Mouse (Mus musculus): ENCODE results near the gene Tfap2e.

DNA sequence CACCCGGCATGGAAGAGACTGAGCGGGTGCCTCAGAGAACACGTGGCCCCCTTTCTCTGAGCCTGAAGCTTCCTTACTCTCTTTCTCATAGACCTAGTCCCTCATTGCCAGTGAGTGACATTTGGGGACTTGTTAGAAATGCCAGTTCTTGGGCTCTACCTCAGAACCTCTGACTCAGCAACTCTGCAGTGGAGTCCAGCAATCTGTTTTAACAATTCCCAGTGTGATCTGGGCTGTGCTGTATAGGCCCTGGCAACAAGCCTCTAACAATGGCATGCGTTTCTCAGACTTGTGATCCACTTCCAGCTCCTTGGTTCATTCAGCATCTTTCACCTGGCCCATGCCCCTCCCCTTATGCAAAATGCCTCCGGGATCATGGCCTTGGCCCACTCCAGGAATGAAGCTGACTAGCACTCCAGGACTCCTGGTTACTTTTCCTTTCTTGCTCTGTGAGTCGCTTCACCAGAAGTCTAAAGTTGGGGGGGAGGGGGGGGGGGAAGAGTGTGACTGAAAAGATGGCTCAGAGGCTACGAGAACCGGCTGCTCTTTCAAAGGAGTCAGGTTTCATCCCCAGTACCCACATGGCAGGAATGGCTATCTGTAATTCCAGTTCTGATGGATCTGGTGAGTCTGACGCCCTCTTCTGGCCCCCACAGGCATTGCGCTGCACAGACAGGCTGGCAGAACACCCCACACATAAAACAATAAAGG lies 4.1 kb upstream of the Tfap2e start:
- peak; percentile 70; the same call in 1 of the 2 replicates for TF ChIP-seq CTCF (IDR thresholded peaks at IDR 0.05; ENCODE audit: control insufficient read depth, insufficient read depth, insufficient replicate concordance, low read depth, low read length)
- no peak for TF ChIP-seq POLR2A (IDR thresholded peaks at IDR 0.05; ENCODE audit: control insufficient read depth, low read depth, low read length)
